Mouse (Mus musculus): ENCODE measurements around the gene Olfr844.

Olfr844 gene

DNA sequence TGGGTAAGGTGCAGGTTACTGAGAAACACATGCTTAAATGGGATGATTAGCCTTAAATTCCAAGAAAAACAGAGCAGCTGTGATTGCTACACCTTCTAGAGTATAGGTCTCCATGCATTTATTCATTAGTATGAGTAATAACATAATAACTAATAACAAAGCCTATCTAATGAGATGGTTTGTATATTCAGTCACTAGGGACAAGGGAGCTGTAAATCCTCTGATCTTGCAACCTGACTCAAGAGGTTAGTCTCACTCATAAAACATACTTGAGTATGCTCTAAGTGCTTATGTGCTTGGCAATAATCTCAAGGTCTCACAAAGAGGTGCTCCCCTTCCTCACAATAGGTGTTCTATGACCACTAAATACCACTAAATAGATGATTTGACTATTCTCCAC is at the start of gene Olfr844:
Olfr844 (plus strand) TSS at position 301 of the 400 bp plus-strand sequence.
- DNase-seq = no peak

GRCm38 (mm10) chr9:19336157-19336556 is 20.0 kb downstream of the Olfr844 start, which contains the start of gene Olfr845:
Gene Olfr845 (plus strand): TSS chr9:19336457.
- DNase-seq = no peak

DNA sequence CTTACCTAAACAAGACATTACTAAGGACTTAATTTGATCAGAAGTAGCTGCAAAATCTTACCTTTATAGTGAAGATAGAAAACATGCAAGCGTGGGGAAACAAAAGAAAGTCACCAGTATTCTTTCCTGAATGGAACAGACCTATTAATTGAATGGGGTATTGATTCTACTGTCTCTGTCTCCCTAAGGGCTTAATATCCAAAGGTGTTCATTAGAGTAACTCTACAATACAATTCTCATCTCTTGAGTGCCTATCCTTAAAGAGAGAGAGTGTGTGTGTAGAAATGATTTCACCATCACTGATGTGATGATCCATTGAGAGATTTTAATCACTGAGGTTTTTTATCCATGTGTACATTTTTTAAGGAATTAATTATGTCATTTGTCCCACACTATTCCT is 47.8 kb downstream of the Olfr844 start, which contains the start of gene Olfr846:
Olfr846 (minus strand) TSS at position 101 of the 400 bp plus-strand sequence.
- no peak for DNase-seq
